Mouse (Mus musculus): ENCODE data around the gene Arl15.

Gene Arl15

GRCm38 (mm10) chr13:113986864-113987562 is 192.7 kb downstream of the Arl15 start:
- DNase-seq (ENCODE audit: low spot score in 2 of 2), result no peak

GRCm38 (mm10) chr13:113990247-113990646 is 195.9 kb downstream of the Arl15 start:
- DNase-seq (ENCODE audit: low spot score in 2 of 2), result no peak

GRCm38 (mm10) chr13:113990701-113991100 is 196.4 kb downstream of the Arl15 start:
- DNase-seq (ENCODE audit: low spot score in 2 of 2), result no peak

GRCm38 (mm10) chr13:113993066-113993465 is 198.8 kb downstream of the Arl15 start:
- no peak for DNase-seq (ENCODE audit: low spot score in 2 of 2)

GRCm38 (mm10) chr13:113994586-113994985 is 200.3 kb downstream of the Arl15 start:
- DNase-seq (ENCODE audit: low spot score in 2 of 2), result no peak

- DNase-seq (ENCODE audit: low spot score in 2 of 2), result no peak
These were observed 201.4 kb downstream of the Arl15 start for GRCm38 (mm10) chr13:113995490-113996236.

- no peak for DNase-seq (ENCODE audit: low spot score in 2 of 2)
These were observed 204.5 kb downstream of the Arl15 start for GRCm38 (mm10) chr13:113998811-113999210.

- DNase-seq (ENCODE audit: low spot score in 2 of 2), result no peak
These were observed 209.2 kb downstream of the Arl15 start for GRCm38 (mm10) chr13:114003463-114003862.

GRCm38 (mm10) chr13:114004191-114004590 is 209.9 kb downstream of the Arl15 start:
- DNase-seq (ENCODE audit: low spot score in 2 of 2), result no peak

- no peak for DNase-seq (ENCODE audit: low spot score in 2 of 2)
These were observed 215.5 kb downstream of the Arl15 start for GRCm38 (mm10) chr13:114009786-114010185.

GRCm38 (mm10) chr13:114010521-114010920 is 216.2 kb downstream of the Arl15 start:
- no peak for DNase-seq (ENCODE audit: low spot score in 2 of 2)

- DNase-seq (ENCODE audit: low spot score in 2 of 2), result no peak
These were observed 216.7 kb downstream of the Arl15 start for GRCm38 (mm10) chr13:114011019-114011418.

GRCm38 (mm10) chr13:114017928-114018327 is 223.6 kb downstream of the Arl15 start:
- DNase-seq (ENCODE audit: low spot score in 2 of 2), result no peak

- no peak for DNase-seq (ENCODE audit: low spot score in 2 of 2)
These were observed 229.2 kb downstream of the Arl15 start for GRCm38 (mm10) chr13:114023541-114023940.

- no peak for DNase-seq (ENCODE audit: low spot score in 2 of 2)
These were observed 232.0 kb downstream of the Arl15 start for GRCm38 (mm10) chr13:114026306-114026705.

- no peak for DNase-seq (ENCODE audit: low spot score in 2 of 2)
These were observed 232.4 kb downstream of the Arl15 start for GRCm38 (mm10) chr13:114026751-114027150.

GRCm38 (mm10) chr13:114048071-114048470 is 253.8 kb downstream of the Arl15 start:
- no peak for DNase-seq (ENCODE audit: low spot score in 2 of 2)

- no peak for DNase-seq (ENCODE audit: low spot score in 2 of 2)
These were observed 254.4 kb downstream of the Arl15 start for GRCm38 (mm10) chr13:114048688-114049087.

GRCm38 (mm10) chr13:114051151-114051850 is 257.0 kb downstream of the Arl15 start:
- DNase-seq (ENCODE audit: low spot score in 2 of 2), result no peak

- DNase-seq (ENCODE audit: low spot score in 2 of 2), result no peak
These were observed 258.3 kb downstream of the Arl15 start for GRCm38 (mm10) chr13:114052426-114053205.

GRCm38 (mm10) chr13:114053261-114053660 is 259.0 kb downstream of the Arl15 start:
- DNase-seq (ENCODE audit: low spot score in 2 of 2), result no peak

- DNase-seq (ENCODE audit: low spot score in 2 of 2), result no peak
These were observed 261.4 kb downstream of the Arl15 start for GRCm38 (mm10) chr13:114055686-114056085.

Measured in spleen, postnatal 14 days (tissue).